16 mouse cellular contexts compared by ENCODE assay signal in genomic region chr7:37625758-37626157, GRCm38 (mm10).
DNase-seq lines count a peak whose midpoint lies in the region; ATAC-seq and TF ChIP-seq lines count a peak whose summit lies in the region.
"Had no signal": no experiment of that assay in that cellular context is flagged by ENCODE, and none has a peak within 500 bp of the region (broad histone marks: within the 10 kb centered on the region; RNA-seq: fewer than 3 reads in every experiment).

No protein-coding gene starts in this region.

- H3K4me2 ChIP-seq in hindbrain, embryonic 14.5 days (replicated peaks): peak overlapping the region; percentile 33; the same call in 1 of the 2 replicates
- H3K4me2 ChIP-seq in neural tube, embryonic 13.5 days: 0 out of 2 replicates have a peak overlapping the region, but pooled peaks have one; percentile 15
- no peak overlapping the region for H3K4me2 ChIP-seq in liver, embryonic 12.5 days

- DNase-seq in left cerebral cortex, postnatal 10 days (ENCODE audit: extremely low spot score in 1 of 2, low spot score in 2 of 2): peak; percentile 16 to 19
- no peak for DNase-seq in left cerebral cortex, adult 2 months (ENCODE audit: extremely low spot score in 1 of 2, low spot score in 2 of 2)
- DNase-seq in embryo, embryonic 10.5 days (ENCODE audit: low spot score): peak; percentile 40
- DNase-seq in hindbrain, embryonic 14.5 days (ENCODE audit: low spot score): peak; percentile 60
- DNase-seq in natural killer cell, adult 2 months (ENCODE audit: low spot score in 2 of 2): no peak
- no peak for DNase-seq in adrenal gland, postnatal 36 days
- DNase-seq: cerebellum, adult 9-10 months; gastrocnemius, postnatal 10 days; layer of hippocampus, postnatal 36 days; lung, postnatal 14 days; right cerebral cortex, postnatal 4 days had no signal

- no peaks in the 10 kb centered on the region for H3K27me3 ChIP-seq in hindbrain, embryonic 14.5 days (ENCODE audit: control insufficient read depth, insufficient read depth, low read length)
- no peaks in the 10 kb centered on the region for H3K27me3 ChIP-seq in neural tube, embryonic 13.5 days
- H3K27me3 ChIP-seq in liver, embryonic 12.5 days (replicated peaks): peaks cover 41% of the 10 kb centered on the region

- H3K4me3 ChIP-seq in left cerebral cortex, adult 2 months: no peak overlapping the region
- no peak overlapping the region for H3K4me3 ChIP-seq in hindbrain, embryonic 14.5 days (replicated peaks; ENCODE audit: low read length)
- no peak overlapping the region for H3K4me3 ChIP-seq in neural tube, embryonic 13.5 days
- H3K4me3 ChIP-seq in liver, embryonic 12.5 days: no peak overlapping the region
- H3K4me3 ChIP-seq: heart, embryonic 12.5 days; kidney, embryonic 15.5 days; limb, embryonic 15.5 days had no signal

- intact Hi-C loops in left cerebral cortex, postnatal 10 days (cut with DNase I): loop anchor here (5.0 kb wide), 1 partner anchor 147 kb away; the partner anchor contains the start of gene Zfp536
- intact Hi-C loops in left cerebral cortex, adult 2 months (cut with DNase I): loop anchor here (5.0 kb wide), 1 partner anchor 147 kb away; the partner anchor contains the start of gene Zfp536

- no peaks in the 10 kb centered on the region for H3K9me3 ChIP-seq in hindbrain, embryonic 14.5 days (ENCODE audit: control insufficient read depth, low read length)
- H3K9me3 ChIP-seq in neural tube, embryonic 13.5 days: no peaks in the 10 kb centered on the region
- no peaks in the 10 kb centered on the region for H3K9me3 ChIP-seq in liver, embryonic 12.5 days (replicated peaks)
- H3K9me3 ChIP-seq: heart, embryonic 12.5 days; kidney, embryonic 15.5 days; limb, embryonic 15.5 days had no signal

- H3K4me1 ChIP-seq in hindbrain, embryonic 14.5 days (replicated peaks; ENCODE audit: control insufficient read depth, insufficient read depth, low read length): peaks cover 38% of the 10 kb centered on the region
- peaks cover 57% of the 10 kb centered on the region for H3K4me1 ChIP-seq in neural tube, embryonic 13.5 days (replicated peaks)
- H3K4me1 ChIP-seq in liver, embryonic 12.5 days: no peaks in the 10 kb centered on the region

- H3K36me3 ChIP-seq in hindbrain, embryonic 14.5 days (replicated peaks; ENCODE audit: control insufficient read depth, insufficient read depth): no peaks in the 10 kb centered on the region
- H3K36me3 ChIP-seq in neural tube, embryonic 13.5 days: no peaks in the 10 kb centered on the region
- no peaks in the 10 kb centered on the region for H3K36me3 ChIP-seq in liver, embryonic 12.5 days
- H3K36me3 ChIP-seq: heart, embryonic 12.5 days; kidney, embryonic 15.5 days; limb, embryonic 15.5 days had no signal

- TF ChIP-seq CTCF in left cerebral cortex, adult 2 months (IDR thresholded peaks at IDR 0.05): no peak

- no peak overlapping the region for H3K27ac ChIP-seq in left cerebral cortex, adult 2 months
- H3K27ac ChIP-seq in hindbrain, embryonic 14.5 days: peak overlapping the region; percentile 81
- peak overlapping the region; percentile 89 for H3K27ac ChIP-seq in neural tube, embryonic 13.5 days (replicated peaks)
- no peak overlapping the region for H3K27ac ChIP-seq in liver, embryonic 12.5 days
- H3K27ac ChIP-seq: kidney, embryonic 15.5 days; limb, embryonic 15.5 days had no signal

- ATAC-seq in hindbrain, embryonic 14.5 days (ENCODE audit: low FRiP score): peak; percentile 38
- peak; percentile 42 for ATAC-seq in neural tube, embryonic 13.5 days (ENCODE audit: low read depth)
- ATAC-seq in liver, embryonic 12.5 days: no peak

- H3K9ac ChIP-seq in hindbrain, embryonic 14.5 days: no peak overlapping the region
- peak overlapping the region; percentile 39; the same call in 1 of the 2 replicates for H3K9ac ChIP-seq in neural tube, embryonic 13.5 days
- no peak overlapping the region for H3K9ac ChIP-seq in liver, embryonic 12.5 days
- H3K9ac ChIP-seq: heart, embryonic 12.5 days; kidney, embryonic 15.5 days; limb, embryonic 15.5 days had no signal

- WGBS in hindbrain, embryonic 14.5 days: 11% methylated on average over 8 of the region's 8 CpGs
- WGBS in neural tube, embryonic 13.5 days: 12% methylated on average over 8 of the region's 8 CpGs
- 44% methylated on average over 8 of the region's 8 CpGs for WGBS in liver, embryonic 12.5 days (ENCODE audit: insufficient replicate concordance)

Comparison
In these comparisons a context has a peak if more than half of its experiments do, and no peak if none do; other contexts are left out.
1. DNase-seq: peak in left cerebral cortex, postnatal 10 days (2 of 2), embryo, embryonic 10.5 days (single experiment) and hindbrain, embryonic 14.5 days (single experiment); none in left cerebral cortex, adult 2 months (0 of 2), natural killer cell, adult 2 months (0 of 2) and adrenal gland, postnatal 36 days (0 of 2).
2. H3K27ac ChIP-seq: peak in hindbrain, embryonic 14.5 days (single experiment) and neural tube, embryonic 13.5 days (single experiment); none in left cerebral cortex, adult 2 months (single experiment) and liver, embryonic 12.5 days (single experiment).